Comparison of ENCODE assay signal across 17 mouse cellular contexts in genomic region chr10:86056297-86056903, GRCm38 (mm10). TPM values are rescaled to one million over a fixed set of nuclear protein-coding genes. Genes with fewer than 3 reads are reported as not detected.
DNase-seq lines count a peak whose midpoint lies in the region; ATAC-seq and TF ChIP-seq lines count a peak whose summit lies in the region.
"Had no signal": no experiment of that assay in that cellular context is flagged by ENCODE, and none has a peak within 500 bp of the region (broad histone marks: within the 10 kb centered on the region; RNA-seq: fewer than 3 reads in every experiment).

No protein-coding gene starts in this region.

- TF ChIP-seq POLR2A in lung, adult 2 months (IDR thresholded peaks at IDR 0.05; ENCODE audit: borderline replicate concordance, extremely low read depth, low read depth, low read length): no peak
- TF ChIP-seq POLR2A in ES-Bruce4 (IDR thresholded peaks at IDR 0.05; ENCODE audit: insufficient read depth, low read length): no peak

- peak; percentile 25 for TF ChIP-seq CTCF in lung, adult 2 months (IDR thresholded peaks at IDR 0.05; ENCODE audit: insufficient read depth, low read length)
- TF ChIP-seq CTCF in ES-Bruce4 (IDR thresholded peaks at IDR 0.05; ENCODE audit: low read depth, low read length): peak; percentile 42

- ATAC-seq in intestine, embryonic 14.5 days (replicated peaks; ENCODE audit: low FRiP score, low TSS enrichment, low read depth): no peak
- ATAC-seq in intestine, embryonic 16.5 days: no peak
- ATAC-seq: midbrain, embryonic 16.5 days had no signal

- H3K9me3 ChIP-seq in intestine, embryonic 14.5 days (ENCODE audit: control insufficient read depth, low read length): peaks cover under 1% of the 10 kb centered on the region; the same call in 1 of the 2 replicates
- no peaks in the 10 kb centered on the region for H3K9me3 ChIP-seq in intestine, embryonic 16.5 days (ENCODE audit: control insufficient read depth, low read length)
- no peaks in the 10 kb centered on the region for H3K9me3 ChIP-seq in ES-Bruce4 (replicated peaks; ENCODE audit: control insufficient read depth, insufficient read depth, low read length, poor library complexity, severe bottlenecking)
- H3K9me3 ChIP-seq: hindbrain, embryonic 13.5 days; limb, embryonic 10.5 days had no signal

- TF ChIP-seq EP300 in ES-Bruce4 (IDR thresholded peaks at IDR 0.05; ENCODE audit: insufficient read depth, low read depth, low read length): no peak

- H3K4me1 ChIP-seq in intestine, embryonic 14.5 days (replicated peaks; ENCODE audit: control insufficient read depth, insufficient read depth, low read length): no peaks in the 10 kb centered on the region
- 0 out of 2 replicates have a peak, but pooled peaks cover 2% of the 10 kb centered on the region for H3K4me1 ChIP-seq in intestine, embryonic 16.5 days (ENCODE audit: control insufficient read depth, insufficient read depth, low read length)
- H3K4me1 ChIP-seq in lung, adult 2 months (ENCODE audit: control insufficient read depth, insufficient read depth, low read length): no peaks in the 10 kb centered on the region
- H3K4me1 ChIP-seq in ES-Bruce4 (ENCODE audit: control insufficient read depth, insufficient read depth, low read length): no peaks in the 10 kb centered on the region
- H3K4me1 ChIP-seq: hindbrain, embryonic 13.5 days; neural tube, embryonic 12.5 days had no signal

- no peak overlapping the region for H3K27ac ChIP-seq in intestine, embryonic 14.5 days (ENCODE audit: low read depth)
- H3K27ac ChIP-seq in intestine, embryonic 16.5 days (ENCODE audit: low read length): no peak overlapping the region
- no peak overlapping the region for H3K27ac ChIP-seq in ES-Bruce4 (ENCODE audit: insufficient read depth, low read length)
- H3K27ac ChIP-seq: hindbrain, embryonic 13.5 days; limb, embryonic 10.5 days; macrophage; neural tube, embryonic 12.5 days had no signal

- no peaks in the 10 kb centered on the region for H3K27me3 ChIP-seq in intestine, embryonic 14.5 days (replicated peaks; ENCODE audit: control insufficient read depth, insufficient read depth, low read length)
- no peaks in the 10 kb centered on the region for H3K27me3 ChIP-seq in intestine, embryonic 16.5 days (replicated peaks; ENCODE audit: control insufficient read depth, insufficient read depth, low read length)
- H3K27me3 ChIP-seq in ES-Bruce4 (ENCODE audit: control insufficient read depth, insufficient read depth, low read length, poor library complexity, severe bottlenecking): no peaks in the 10 kb centered on the region
- H3K27me3 ChIP-seq: hindbrain, embryonic 13.5 days; neural tube, embryonic 12.5 days had no signal

- 0 out of 2 replicates have a peak, but pooled peaks cover 4% of the 10 kb centered on the region for H3K36me3 ChIP-seq in intestine, embryonic 14.5 days (ENCODE audit: control insufficient read depth, insufficient read depth, low read length)
- no peaks in the 10 kb centered on the region; the same call in 1 of the 2 replicates for H3K36me3 ChIP-seq in intestine, embryonic 16.5 days (ENCODE audit: control insufficient read depth, insufficient read depth, low read length)
- no peaks in the 10 kb centered on the region for H3K36me3 ChIP-seq in ES-Bruce4 (ENCODE audit: control insufficient read depth, insufficient read depth, low read length, poor library complexity, severe bottlenecking)

- H3K9ac ChIP-seq in intestine, embryonic 14.5 days (ENCODE audit: low read length): no peak overlapping the region
- no peak overlapping the region for H3K9ac ChIP-seq in intestine, embryonic 16.5 days (ENCODE audit: low read depth, low read length)
- no peak overlapping the region for H3K9ac ChIP-seq in ES-Bruce4 (ENCODE audit: low read depth, poor library complexity, severe bottlenecking)
- H3K9ac ChIP-seq: hindbrain, embryonic 13.5 days; neural tube, embryonic 12.5 days had no signal

- DNase-seq in intestine, embryonic 14.5 days (ENCODE audit: low spot score): peak; percentile 48
- no peak for DNase-seq in lung, adult 2 months
- no peak for DNase-seq in lung, postnatal 4 days
- peak; percentile 61 for DNase-seq in ZHBTc4 (ENCODE audit: low read depth, low spot score)
- no peak for DNase-seq in spleen, postnatal 10 days (ENCODE audit: low spot score in 2 of 2)
- DNase-seq: adrenal gland, adult 8-10 months; cerebellum, postnatal 10 days; gastrocnemius, postnatal 25 days had no signal

- no peak overlapping the region for H3K4me2 ChIP-seq in intestine, embryonic 14.5 days (ENCODE audit: low read length)
- no peak overlapping the region for H3K4me2 ChIP-seq in intestine, embryonic 16.5 days (ENCODE audit: low read depth, low read length)
- H3K4me2 ChIP-seq: hindbrain, embryonic 13.5 days; neural tube, embryonic 12.5 days had no signal

- 80% methylated on average over 8 of the region's 8 CpGs for WGBS in intestine, embryonic 14.5 days
- WGBS in intestine, embryonic 16.5 days: 87% methylated on average over 8 of the region's 8 CpGs
- WGBS in lung, adult 2 months: 80% methylated on average over 8 of the region's 8 CpGs

- H3K4me3 ChIP-seq in intestine, embryonic 14.5 days (ENCODE audit: low read depth, low read length): no peak overlapping the region
- no peak overlapping the region for H3K4me3 ChIP-seq in intestine, embryonic 16.5 days (ENCODE audit: low read length)
- H3K4me3 ChIP-seq in lung, adult 2 months (replicated peaks; ENCODE audit: extremely low read depth, low read depth, low read length): no peak overlapping the region
- no peak overlapping the region for H3K4me3 ChIP-seq in ES-Bruce4 (ENCODE audit: low read depth, low read length)
- H3K4me3 ChIP-seq: erythroblast, embryonic 14.5 days; hindbrain, embryonic 13.5 days; limb, embryonic 10.5 days; neural tube, embryonic 12.5 days had no signal

RNA-seq across cellular contexts. Expression of gene Fbxo7, which starts 34.6 kb away (rescaled TPM):
- 28.5 and 31.0 TPM in 2 replicates for polyA plus RNA-seq in intestine, embryonic 14.5 days (2014; fragmentation: Nextera tagmentation; extraction: Ambion mirVana)
- 29.9 and 32.8 TPM in 2 replicates for polyA plus RNA-seq in intestine, embryonic 16.5 days (2015; fragmentation: Nextera tagmentation; extraction: Ambion mirVana)
- polyA plus RNA-seq in lung, adult 2 months (2012; rRNA removed): 16.6 and 23.9 TPM in 2 replicates
- 20.5 and 22.2 TPM in 2 replicates for polyA plus RNA-seq in ES-Bruce4 (2011; ENCODE audit: insufficient read depth, insufficient read length, low read depth, missing spikeins)

RNA-seq across cellular contexts. Expression of gene Bpifc, which starts 44.7 kb away (rescaled TPM):
- polyA plus RNA-seq in intestine, embryonic 14.5 days (2014; fragmentation: Nextera tagmentation; extraction: Ambion mirVana): 0.07 TPM in 1 of 2 replicates, not detected in the other
- 0.05 TPM in 1 of 2 replicates, not detected in the other for polyA plus RNA-seq in intestine, embryonic 16.5 days (2015; fragmentation: Nextera tagmentation; extraction: Ambion mirVana)
- polyA plus RNA-seq in lung, adult 2 months (2012; rRNA removed): 2.9 TPM in 1 of 2 replicates, not detected in the other
- polyA plus RNA-seq in ES-Bruce4 (2011; ENCODE audit: insufficient read depth, insufficient read length, low read depth, missing spikeins): not detected in 2 replicates
- polyA plus RNA-seq: erythroblast, embryonic 14.5 days; heart, embryonic 14.5 days; hindbrain, embryonic 13.5 days; limb, embryonic 10.5 days; macrophage; midbrain, embryonic 16.5 days; neural tube, embryonic 12.5 days had no signal

Comparison
In these comparisons a context has a peak if more than half of its experiments do, and no peak if none do; other contexts are left out.
1. DNase-seq: peak in intestine, embryonic 14.5 days (single experiment) and ZHBTc4 (single experiment); none in lung, adult 2 months (single experiment), lung, postnatal 4 days (0 of 2) and spleen, postnatal 10 days (0 of 2).